Mouse (Mus musculus) cortical plate, adult 2 months (tissue): ENCODE results near the gene Cks1brt.
"Not testable (repeated sequence)": the region's sequence is repeated elsewhere in the genome, so short reads cannot be mapped to it uniquely, and the experiment has no call there.

Experiments
- CTCF ChIP-seq: fragments of 200-500 bp; IDR thresholded peaks from 2 replicates; pipeline ENCODE4 v1.5.1; 2011; ENCODE audit warnings: mild to moderate bottlenecking, control low read depth, low read length; ENCODE audit not compliant: insufficient read depth; ENCODE audit errors: extremely low read depth
- POLR2A ChIP-seq: fragments of 200-500 bp; IDR thresholded peaks from 2 replicates; pipeline ENCODE4 v1.6.1; 2011; ENCODE audit warnings: mild to moderate bottlenecking, low read length, control low read depth; ENCODE audit not compliant: insufficient read depth; ENCODE audit errors: extremely low read depth

DNA sequence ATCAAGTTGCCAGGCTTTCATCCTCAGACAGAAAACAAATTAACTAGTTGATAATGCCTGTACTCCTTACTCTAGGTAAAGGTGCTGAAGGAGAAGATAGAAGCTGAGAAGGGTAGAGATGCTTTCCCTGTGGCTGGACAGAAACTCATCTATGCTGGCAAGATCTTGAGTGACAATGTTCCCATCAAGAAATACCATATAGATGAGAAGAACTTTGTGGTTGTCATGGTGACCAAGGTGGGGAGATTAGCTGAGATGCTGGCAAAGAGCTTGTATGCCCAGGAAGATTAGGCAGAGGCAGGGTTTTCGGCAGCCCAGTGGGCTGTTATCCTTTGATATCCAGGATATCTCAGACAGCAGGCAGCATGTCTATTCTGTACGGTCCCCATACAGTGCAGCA, 16.0 kb upstream of the Cks1brt start:
- not testable (repeated sequence) for TF ChIP-seq CTCF, POLR2A
